Mouse (Mus musculus) limb, embryonic 13.5 days (tissue): ENCODE data around the gene Mctp2. TPM values are rescaled to one million over a fixed set of nuclear protein-coding genes. Genes with fewer than 3 reads are reported as not detected.
"Not testable (repeated sequence)": the region's sequence is repeated elsewhere in the genome, so short reads cannot be mapped to it uniquely, and the experiment has no call there.

ENCODE experiments used
- ATAC-seq: fragments of 200-750 bp; cut with Nextera tagmentation; 2 replicates; pipeline ENCODE4 v1.8.0; 2017; ENCODE audit warnings: low read depth, moderate number of reproducible peaks, moderate TSS enrichment; ENCODE audit not compliant: low FRiP score
- H3K27ac ChIP-seq: fragments of 300-500 bp; sonication (generic); 2 replicates; pipeline ENCODE4 v1.5.1; 2015; ENCODE audit warnings: inconsistent platforms, mild to moderate bottlenecking, moderate library complexity
- H3K27me3 ChIP-seq: fragments of 300-500 bp; sonication (generic); 2 replicates; pipeline ENCODE4 v1.6.1; 2015; ENCODE audit warnings: mild to moderate bottlenecking, inconsistent platforms
- H3K36me3 ChIP-seq: fragments of 300-500 bp; sonication (generic); 2 replicates; pipeline ENCODE4 v1.6.1; 2015; ENCODE audit warnings: inconsistent platforms, mild to moderate bottlenecking, moderate library complexity
- H3K4me1 ChIP-seq: fragments of 300-500 bp; sonication (generic); 2 replicates; pipeline ENCODE4 v1.6.1; 2015; ENCODE audit warnings: inconsistent platforms
- H3K4me2 ChIP-seq: fragments of 300-500 bp; sonication (generic); replicated peaks from 2 replicates; pipeline ENCODE4 v1.6.1; 2015; ENCODE audit warnings: inconsistent platforms, mild to moderate bottlenecking, moderate library complexity
- H3K4me3 ChIP-seq: fragments of 300-500 bp; sonication (generic); 2 replicates; pipeline ENCODE4 v1.5.1; 2015; ENCODE audit warnings: moderate library complexity, mild to moderate bottlenecking, inconsistent platforms
- H3K9ac ChIP-seq: fragments of 300-500 bp; sonication (generic); 2 replicates; pipeline ENCODE4 v1.6.1; 2015; ENCODE audit warnings: mild to moderate bottlenecking, inconsistent platforms
- H3K9me3 ChIP-seq: fragments of 300-500 bp; sonication (generic); 2 replicates; pipeline ENCODE4 v1.6.1; 2016; ENCODE audit warnings: inconsistent platforms
- WGBS: fragments of 180-500 bp; shearing (Covaris S2); methylation state at CpG from one replicate; pipeline ENCODE4 v1.1.7; 2015; 5-methylcytosine and 5-hydroxymethylcytosine counted together
- polyA plus RNA-seq: library from polyadenylated mRNA; unstranded; fragments of >200 nt; fragmentation: Nextera tagmentation; extraction: Ambion mirVana; gene quantifications from 2 replicates; pipeline ENCODE4 v1.2.1, GENCODE M21; 2015

The Mctp2 gene
- polyA plus RNA-seq, 1 experiment from 2014 or later = 0.97 TPM

GRCm38 (mm10) chr7:72260766-72261655, 45.4 kb downstream of the Mctp2 start:
- H3K36me3 ChIP-seq = no peaks in the 10 kb centered on the region
- no peak overlapping the region for H3K4me2 ChIP-seq
- H3K9me3 ChIP-seq = no peaks in the 10 kb centered on the region
- no peak for ATAC-seq
- no peak overlapping the region for H3K9ac ChIP-seq
- no peak overlapping the region for H3K4me3 ChIP-seq
- WGBS = 90% methylated on average over 8 of the region's 8 CpGs
- H3K4me1 ChIP-seq = no peaks in the 10 kb centered on the region
- no peaks in the 10 kb centered on the region for H3K27me3 ChIP-seq
- no peak overlapping the region for H3K27ac ChIP-seq

- H3K36me3 ChIP-seq = no peaks in the 10 kb centered on the region
- H3K9me3 ChIP-seq = no peaks in the 10 kb centered on the region
- H3K4me2 ChIP-seq = no peak overlapping the region
- H3K9ac ChIP-seq = no peak overlapping the region
- H3K27me3 ChIP-seq = no peaks in the 10 kb centered on the region
- H3K4me3 ChIP-seq = no peak overlapping the region
- H3K4me1 ChIP-seq = no peaks in the 10 kb centered on the region
- WGBS = 89% methylated on average over 10 of the region's 10 CpGs
- ATAC-seq = no peak
- no peak overlapping the region for H3K27ac ChIP-seq
Measured at GRCm38 (mm10) chr7:72259045-72259444, 47.4 kb downstream of the Mctp2 start.

- H3K4me2 ChIP-seq = not testable (repeated sequence)
- 96% methylated on average over 8 of the region's 9 CpGs for WGBS
Measured at GRCm38 (mm10) chr7:72250326-72250725, 56.1 kb downstream of the Mctp2 start.

GRCm38 (mm10) chr7:72241269-72241668, 65.1 kb downstream of the Mctp2 start:
- Histone ChIP-seq H3K27ac (no peak overlapping the region), H3K27me3 (peaks cover 2% of the 10 kb centered on the region; the same call in 1 of the 2 replicates), H3K4me2 (no peak overlapping the region), H3K9ac (no peak overlapping the region), H3K9me3 (no peaks in the 10 kb centered on the region), H3K36me3 (no peaks in the 10 kb centered on the region), H3K4me3 (no peak overlapping the region), H3K4me1 (no peaks in the 10 kb centered on the region)
- WGBS = 91% methylated on average over 9 of the region's 9 CpGs
- ATAC-seq = no peak

More at GRCm38 (mm10) chr7:72250326-72250725, 56.1 kb downstream of the Mctp2 start:
- H3K4me1 ChIP-seq, H3K4me3 ChIP-seq, ATAC-seq, H3K27me3 ChIP-seq, H3K36me3 ChIP-seq, H3K9me3 ChIP-seq, H3K9ac ChIP-seq, H3K27ac ChIP-seq: not testable (repeated sequence)

GRCm38 (mm10) chr7:72239782-72240493, 66.5 kb downstream of the Mctp2 start:
- Histone ChIP-seq H3K36me3 (no peaks in the 10 kb centered on the region), H3K4me1 (no peaks in the 10 kb centered on the region), H3K27ac (no peak overlapping the region), H3K27me3 (peaks cover 2% of the 10 kb centered on the region; the same call in 1 of the 2 replicates), H3K9me3 (no peaks in the 10 kb centered on the region), H3K9ac (no peak overlapping the region), H3K4me2 (no peak overlapping the region), H3K4me3 (no peak overlapping the region)
- 31% methylated on average over 3 of the region's 3 CpGs for WGBS
- no peak for ATAC-seq

- H3K27ac ChIP-seq = no peak overlapping the region
- no peak overlapping the region for H3K4me2 ChIP-seq
- H3K27me3 ChIP-seq = peaks cover 2% of the 10 kb centered on the region; the same call in 1 of the 2 replicates
- WGBS = 49% methylated on average over 4 of the region's 4 CpGs
- no peak overlapping the region for H3K4me3 ChIP-seq
- H3K4me1 ChIP-seq = peaks cover 10% of the 10 kb centered on the region
- H3K9me3 ChIP-seq = no peaks in the 10 kb centered on the region
- no peak for ATAC-seq
- no peak overlapping the region for H3K9ac ChIP-seq
- no peaks in the 10 kb centered on the region for H3K36me3 ChIP-seq
Measured at GRCm38 (mm10) chr7:72238575-72238974, 67.8 kb downstream of the Mctp2 start.

GRCm38 (mm10) chr7:72234433-72234998, 71.9 kb downstream of the Mctp2 start:
- H3K27ac ChIP-seq = no peak overlapping the region
- WGBS = 18% methylated on average over 6 of the region's 6 CpGs
- H3K4me1 ChIP-seq = peaks cover 23% of the 10 kb centered on the region
- H3K9me3 ChIP-seq = no peaks in the 10 kb centered on the region
- H3K27me3 ChIP-seq = peaks cover 7% of the 10 kb centered on the region; the same call in 1 of the 2 replicates
- no peak overlapping the region for H3K4me2 ChIP-seq
- no peak overlapping the region for H3K4me3 ChIP-seq
- H3K36me3 ChIP-seq = no peaks in the 10 kb centered on the region
- H3K9ac ChIP-seq = no peak overlapping the region
- no peak for ATAC-seq

GRCm38 (mm10) chr7:72231182-72231877, 75.1 kb downstream of the Mctp2 start:
- Histone ChIP-seq H3K4me1 (peaks cover 23% of the 10 kb centered on the region), H3K27ac (no peak overlapping the region), H3K9me3 (no peaks in the 10 kb centered on the region), H3K36me3 (no peaks in the 10 kb centered on the region), H3K4me3 (no peak overlapping the region), H3K9ac (no peak overlapping the region), H3K27me3 (peaks cover 5% of the 10 kb centered on the region; the same call in 1 of the 2 replicates), H3K4me2 (no peak overlapping the region)
- 27% methylated on average over 7 of the region's 7 CpGs for WGBS
- ATAC-seq = no peak

GRCm38 (mm10) chr7:72229925-72230324, 76.5 kb downstream of the Mctp2 start:
- Histone ChIP-seq H3K27ac (no peak overlapping the region), H3K9me3 (no peaks in the 10 kb centered on the region), H3K4me2 (no peak overlapping the region), H3K4me1 (peaks cover 23% of the 10 kb centered on the region), H3K9ac (no peak overlapping the region), H3K4me3 (no peak overlapping the region), H3K27me3 (peaks cover 5% of the 10 kb centered on the region; the same call in 1 of the 2 replicates), H3K36me3 (no peaks in the 10 kb centered on the region)
- 52% methylated on average over 7 of the region's 7 CpGs for WGBS
- ATAC-seq = no peak

GRCm38 (mm10) chr7:72223558-72223957, 82.8 kb downstream of the Mctp2 start:
- no peak for ATAC-seq
- WGBS = 17% methylated on average over 5 of the region's 5 CpGs
- H3K4me1 ChIP-seq = peaks cover 18% of the 10 kb centered on the region
- H3K9ac ChIP-seq = no peak overlapping the region
- H3K9me3 ChIP-seq = no peaks in the 10 kb centered on the region
- no peaks in the 10 kb centered on the region for H3K36me3 ChIP-seq
- no peak overlapping the region for H3K4me3 ChIP-seq
- no peaks in the 10 kb centered on the region; the same call in none of the 2 replicates for H3K27me3 ChIP-seq
- H3K27ac ChIP-seq = no peak overlapping the region
- H3K4me2 ChIP-seq = no peak overlapping the region

GRCm38 (mm10) chr7:72222532-72222931, 83.9 kb downstream of the Mctp2 start:
- ATAC-seq = no peak
- Histone ChIP-seq H3K27me3 (no peaks in the 10 kb centered on the region; the same call in none of the 2 replicates), H3K4me3 (no peak overlapping the region), H3K9ac (no peak overlapping the region), H3K4me2 (no peak overlapping the region), H3K36me3 (no peaks in the 10 kb centered on the region), H3K27ac (no peak overlapping the region), H3K4me1 (peaks cover 22% of the 10 kb centered on the region), H3K9me3 (no peaks in the 10 kb centered on the region)
- WGBS = 63% methylated on average over 8 of the region's 8 CpGs
